Mouse (Mus musculus): ENCODE data around the gene Gin1.
"Not testable (repeated sequence)": the region's sequence is repeated elsewhere in the genome, so short reads cannot be mapped to it uniquely, and the experiment has no call there.

Gene Gin1

DNA sequence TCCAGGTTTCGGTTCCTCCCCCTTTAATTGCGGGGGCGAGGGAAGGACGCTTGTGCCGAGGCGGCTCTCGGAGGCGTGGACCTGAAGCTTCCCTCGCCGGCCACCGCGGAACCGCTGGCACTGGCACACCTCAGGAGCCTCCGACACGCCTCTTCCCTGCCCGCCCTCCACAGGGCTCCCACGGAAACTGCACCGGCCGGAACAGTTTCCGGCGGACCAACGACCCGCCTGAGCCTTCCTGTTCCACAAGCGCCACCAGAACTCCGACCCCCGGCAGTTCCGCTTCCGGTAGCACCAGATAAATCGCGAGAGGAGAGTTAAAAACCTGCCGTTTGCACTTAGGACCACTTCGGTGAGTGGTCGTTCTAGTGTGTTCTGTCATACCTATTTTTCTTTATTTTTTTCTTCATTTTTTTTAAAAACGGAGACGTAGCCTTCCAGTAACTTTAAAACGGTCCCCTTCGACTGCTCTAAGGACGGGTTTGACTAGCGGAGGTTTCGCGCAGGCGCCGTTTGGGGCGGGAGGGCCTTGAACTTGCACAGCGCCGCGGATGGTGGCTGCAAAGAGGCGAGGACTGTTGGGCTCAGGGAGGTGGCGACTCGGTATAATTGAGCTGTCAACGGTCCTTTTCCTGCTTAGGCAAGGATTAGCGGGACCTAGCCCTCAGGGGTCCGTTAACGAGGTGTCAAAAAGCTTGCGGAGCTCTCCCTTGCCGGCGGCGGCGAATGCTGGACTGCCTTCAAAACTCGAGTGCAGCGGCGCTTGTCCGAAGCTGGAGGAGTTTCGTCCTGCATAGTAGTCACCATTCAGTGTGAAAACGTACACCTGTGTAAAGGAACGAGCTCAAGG lies at the start of gene Gin1, which contains the start of gene Ppip5k2:
Gene Gin1 (plus strand): TSS at position 269 of the 850 bp plus-strand sequence.
Gene Ppip5k2 (minus strand): TSS at position 508 of the 850 bp plus-strand sequence.
- DNase-seq (ENCODE audit: low read depth, low spot score): peak; percentile 94

GRCm38 (mm10) chr1:97726730-97727129 lies 43.2 kb upstream of the Gin1 start:
- no peak for DNase-seq (ENCODE audit: low read depth, low spot score)

- DNase-seq (ENCODE audit: low read depth, low spot score): no peak
Observed at GRCm38 (mm10) chr1:97729339-97729738, 40.6 kb upstream of the Gin1 start.

- no peak for DNase-seq (ENCODE audit: low read depth, low spot score)
Observed at GRCm38 (mm10) chr1:97743063-97743462, 26.9 kb upstream of the Gin1 start.

DNA sequence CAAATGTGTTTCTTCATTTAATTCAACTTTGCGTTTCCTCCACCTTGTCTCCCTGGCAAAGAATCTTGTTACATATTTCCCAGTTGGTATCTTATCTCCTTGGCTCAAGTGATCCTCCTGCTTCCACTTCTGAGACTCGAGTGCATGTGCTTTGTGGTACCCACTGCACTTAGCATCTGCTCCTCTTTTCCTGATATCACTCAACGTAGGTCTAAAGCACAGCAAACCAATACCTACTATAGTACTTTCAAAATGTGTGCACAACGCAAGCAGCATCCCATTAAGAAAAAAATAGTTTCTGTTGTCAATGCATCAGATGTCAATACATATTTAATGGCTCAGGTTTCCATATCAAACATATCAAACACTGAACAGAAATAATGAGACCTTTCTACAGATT lies 24.3 kb upstream of the Gin1 start:
- DNase-seq (ENCODE audit: low read depth, low spot score): no peak

GRCm38 (mm10) chr1:97746261-97746660 lies 23.7 kb upstream of the Gin1 start:
- no peak for DNase-seq (ENCODE audit: low read depth, low spot score)

DNA sequence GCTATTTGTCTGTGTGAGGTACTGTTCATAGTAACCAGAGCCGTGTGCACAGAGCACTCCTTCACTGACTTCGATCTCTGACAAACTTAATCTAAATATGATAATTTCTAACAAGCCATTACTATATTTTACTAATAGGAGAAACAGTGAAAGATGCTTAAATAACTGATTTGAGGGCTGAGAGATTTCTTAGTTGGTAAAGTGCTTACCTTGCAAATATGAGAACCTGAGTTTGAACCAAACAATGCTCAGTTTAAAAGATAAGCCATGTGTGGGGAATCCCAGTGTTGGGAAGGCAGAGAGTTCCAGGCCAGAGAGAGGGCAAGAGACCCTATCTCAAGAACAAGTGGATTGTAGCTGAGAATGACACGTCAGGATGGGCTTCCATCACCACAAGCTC lies 21.8 kb upstream of the Gin1 start:
- DNase-seq (ENCODE audit: low read depth, low spot score): no peak

DNA sequence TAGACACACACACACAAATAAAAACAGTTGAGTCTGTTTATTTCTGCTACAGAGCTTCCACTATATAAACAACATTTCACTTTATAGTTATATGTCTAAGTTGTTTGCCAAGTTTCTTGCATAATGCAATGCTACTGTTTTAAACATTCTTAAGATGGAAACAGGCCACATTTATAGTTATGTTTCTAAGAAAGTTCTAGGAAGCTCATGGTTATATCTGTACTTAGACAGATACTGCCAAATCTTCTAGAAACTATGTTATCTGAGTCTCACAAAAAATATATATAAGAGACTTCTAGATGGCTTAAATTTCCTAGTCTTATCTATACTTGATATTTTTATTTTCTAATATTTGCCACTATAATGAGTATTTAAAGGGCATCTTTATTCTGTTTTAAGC lies 16.8 kb upstream of the Gin1 start:
- no peak for DNase-seq (ENCODE audit: low read depth, low spot score)

DNA sequence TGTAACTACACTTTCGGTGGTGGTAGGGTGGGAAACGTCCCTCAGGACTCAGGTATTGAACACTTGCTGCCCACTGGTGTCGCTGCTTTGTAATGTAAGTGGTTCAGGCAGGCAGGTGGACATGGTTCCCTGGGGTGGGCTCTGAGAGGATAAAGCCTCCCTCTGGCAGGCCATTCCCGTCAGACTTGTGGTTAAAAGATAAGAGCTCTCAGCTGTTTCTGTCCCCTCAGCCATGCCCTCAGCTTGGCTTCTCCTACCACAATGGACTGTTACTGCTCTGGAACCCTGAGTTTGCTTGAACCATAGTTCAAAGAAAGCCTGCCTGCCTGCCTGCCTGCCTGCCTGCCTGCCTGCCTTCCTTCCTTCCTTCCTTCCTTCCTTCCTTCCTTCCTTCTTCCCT lies 15.6 kb upstream of the Gin1 start:
- DNase-seq (ENCODE audit: low read depth, low spot score): no peak

- DNase-seq (ENCODE audit: low read depth, low spot score): no peak
Observed at GRCm38 (mm10) chr1:97759841-97760240, 10.1 kb upstream of the Gin1 start.

GRCm38 (mm10) chr1:97760598-97760997 lies 9.4 kb upstream of the Gin1 start:
- no peak for DNase-seq (ENCODE audit: low read depth, low spot score)

- DNase-seq (ENCODE audit: low read depth, low spot score): no peak
Observed at GRCm38 (mm10) chr1:97761477-97761876, 8.5 kb upstream of the Gin1 start.

GRCm38 (mm10) chr1:97765712-97766111 lies 4.3 kb upstream of the Gin1 start:
- not testable (repeated sequence) for DNase-seq (ENCODE audit: low read depth, low spot score)

- DNase-seq (ENCODE audit: low read depth, low spot score): no peak
Observed at GRCm38 (mm10) chr1:97768089-97768488, 1.9 kb upstream of the Gin1 start.

DNA sequence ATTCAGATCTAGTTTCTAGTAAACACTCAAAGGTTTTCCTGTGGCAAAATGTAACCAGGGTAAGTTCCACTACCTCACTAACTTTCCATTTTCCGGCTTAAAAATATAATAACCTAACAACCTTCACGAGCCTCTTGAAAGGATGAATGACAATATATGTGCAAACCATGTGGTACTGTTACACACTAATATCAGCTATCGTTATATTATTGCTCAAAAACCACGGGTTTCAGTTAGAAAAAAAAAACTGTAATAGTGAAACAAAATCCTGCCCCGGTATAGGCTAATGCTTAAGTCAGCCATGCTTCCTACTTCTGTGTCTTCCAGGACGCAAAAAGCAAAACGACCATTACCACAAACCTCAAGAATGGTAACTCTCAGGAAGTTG lies 1.1 kb upstream of the Gin1 start:
- DNase-seq (ENCODE audit: low read depth, low spot score): no peak

DNA sequence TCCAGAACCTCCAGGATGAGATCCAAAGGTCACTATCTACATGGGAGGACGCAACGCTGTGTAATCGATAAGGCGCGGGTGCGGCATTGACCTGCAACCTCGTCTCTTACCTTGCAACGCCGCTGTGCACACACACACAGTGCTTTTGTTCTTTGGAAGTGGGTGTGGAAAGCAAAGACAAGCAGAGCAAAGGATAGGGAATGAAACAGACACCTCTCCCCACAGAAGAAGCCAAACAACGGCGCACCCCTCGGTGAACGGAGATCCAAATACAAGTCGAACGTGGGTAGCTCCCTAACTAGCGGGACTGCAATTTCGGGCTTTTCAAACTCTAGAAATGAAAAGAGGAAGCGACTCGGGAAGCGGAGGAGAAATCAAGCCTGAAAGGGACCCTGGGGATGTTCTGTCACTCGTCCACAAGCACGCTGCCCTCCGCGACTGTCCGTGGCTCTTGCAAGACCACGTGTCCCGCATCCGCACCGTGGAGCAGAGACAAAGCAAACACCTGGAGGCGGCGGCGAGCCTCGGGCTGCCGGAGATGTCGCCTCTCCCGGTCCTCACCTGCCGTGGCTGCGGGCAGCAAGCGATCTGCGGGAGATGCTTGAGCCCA lies 573 bp upstream of the Gin1 start:
- DNase-seq (ENCODE audit: low read depth, low spot score): no peak

DNA sequence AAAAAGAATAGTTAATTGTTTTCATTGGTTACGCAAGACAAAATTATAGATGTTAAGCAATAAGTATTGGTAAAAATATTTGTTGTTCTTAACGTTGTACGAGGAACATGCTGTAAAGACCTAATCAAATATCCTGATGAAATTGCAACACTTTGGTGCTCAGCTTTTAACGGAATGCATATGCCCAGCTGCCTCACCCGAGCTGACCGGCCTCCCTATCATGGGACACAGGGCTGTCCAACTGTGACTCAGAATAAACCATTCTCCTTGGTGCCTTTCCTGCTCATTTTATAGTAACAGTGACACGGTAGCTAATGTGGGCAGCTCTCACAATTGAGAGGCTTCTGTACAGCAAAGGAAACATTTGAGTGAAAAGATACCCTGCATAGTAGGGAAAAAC lies 1.1 kb downstream of the Gin1 start:
- no peak for DNase-seq (ENCODE audit: low read depth, low spot score)

DNA sequence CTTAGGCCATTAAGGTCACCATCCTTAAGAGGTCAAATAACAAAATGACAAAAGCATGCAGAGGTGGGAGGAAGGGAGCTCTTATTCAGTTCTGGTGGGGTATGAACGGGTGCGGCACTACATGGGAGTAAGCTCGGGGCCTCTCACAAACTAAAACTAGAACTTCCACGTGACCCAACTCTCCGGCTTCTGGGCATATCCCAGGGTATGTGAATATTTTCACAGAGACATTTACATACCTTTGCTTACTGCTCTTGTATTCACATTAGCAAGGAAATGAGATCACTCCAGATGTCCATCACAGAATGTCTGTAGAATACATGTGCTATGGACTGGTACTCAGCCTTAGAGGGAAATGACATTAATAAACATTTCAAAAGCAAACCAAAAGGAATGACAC lies 1.8 kb downstream of the Gin1 start:
- no peak for DNase-seq (ENCODE audit: low read depth, low spot score)

GRCm38 (mm10) chr1:97773362-97773761 lies 3.4 kb downstream of the Gin1 start:
- DNase-seq (ENCODE audit: low read depth, low spot score): no peak

- no peak for DNase-seq (ENCODE audit: low read depth, low spot score)
Observed at GRCm38 (mm10) chr1:97773973-97774372, 4.0 kb downstream of the Gin1 start.

- no peak for DNase-seq (ENCODE audit: low read depth, low spot score)
Observed at GRCm38 (mm10) chr1:97781674-97782073, 11.7 kb downstream of the Gin1 start.

- no peak for DNase-seq (ENCODE audit: low read depth, low spot score)
Observed at GRCm38 (mm10) chr1:97784928-97785327, 15.0 kb downstream of the Gin1 start.
